Mouse (Mus musculus): ENCODE measurements around the gene Ccdc14.

DNA sequence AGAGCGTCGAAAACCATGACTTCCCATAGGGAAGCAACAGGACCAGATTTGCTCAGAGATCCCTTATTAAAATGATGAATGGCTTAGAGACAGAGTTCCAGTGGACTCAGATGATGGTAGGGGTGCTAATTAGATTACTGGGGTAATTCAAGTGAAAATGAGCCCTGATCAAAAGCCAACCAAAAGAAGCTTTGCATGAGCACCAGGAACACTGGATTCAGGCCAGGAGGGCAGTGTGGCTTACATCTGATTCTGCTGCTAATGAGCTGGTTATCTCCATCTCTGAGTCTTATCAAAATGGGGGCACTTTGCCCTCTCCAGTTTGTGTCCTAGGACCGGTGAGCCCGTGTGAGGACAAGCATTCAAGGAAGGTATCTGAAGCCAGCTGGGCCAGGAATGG lies 78.0 kb downstream of the Ccdc14 start:
- TF ChIP-seq CTCF (IDR thresholded peaks at IDR 0.05; ENCODE audit: borderline replicate concordance, insufficient read depth, low read depth, low read length) (no peak), POLR2A (IDR thresholded peaks at IDR 0.05; ENCODE audit: borderline replicate concordance, insufficient read depth, low read length) (no peak)
